8 mouse cellular contexts compared by ENCODE assay signal in the genomic region with DNA sequence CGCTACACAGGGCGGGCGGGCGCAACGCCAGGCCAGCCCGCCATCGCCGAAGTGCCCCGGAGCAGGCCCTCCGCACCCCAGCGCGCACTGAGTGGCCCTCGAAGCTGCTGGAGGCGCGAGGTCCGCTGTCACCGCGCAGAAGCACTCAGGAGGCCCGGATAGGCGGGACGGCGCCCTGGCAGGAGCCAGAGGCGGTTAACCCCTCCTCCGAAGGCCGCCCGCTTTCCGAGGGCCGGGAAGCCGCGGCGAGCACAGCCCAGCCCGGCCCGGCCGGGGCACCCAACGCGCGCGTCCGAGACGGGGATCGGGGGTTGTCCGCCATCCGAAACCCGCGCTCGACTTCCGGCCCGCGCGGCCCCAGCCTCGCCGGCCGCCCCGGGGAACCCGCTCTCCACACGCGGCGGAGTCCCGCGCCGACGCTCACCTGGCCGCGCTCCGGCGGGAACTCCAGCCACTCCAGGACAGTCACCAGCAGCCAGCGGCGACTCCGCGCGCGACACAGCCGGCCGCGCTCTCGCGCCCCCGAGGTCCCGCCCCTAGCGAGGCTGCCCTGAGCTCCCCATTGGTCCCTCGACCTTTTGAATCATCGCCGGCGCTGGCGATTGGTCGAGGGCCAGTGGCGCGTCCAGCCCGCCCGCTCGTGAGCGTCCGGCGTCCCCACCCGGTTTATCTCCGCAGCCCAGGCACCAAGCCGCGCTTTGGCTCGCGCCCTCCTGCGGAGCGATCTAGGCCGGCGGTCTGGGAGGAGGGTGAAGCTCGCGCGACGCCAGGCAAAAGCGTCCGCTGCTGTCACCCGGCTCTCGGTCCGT. TPM values are rescaled to one million over a fixed set of nuclear protein-coding genes. Genes with fewer than 3 reads are reported as not detected.
DNase-seq lines count a peak whose midpoint lies in the region; ATAC-seq lines count a peak whose summit lies in the region.

No protein-coding gene starts in this region.

- peak overlapping the region; percentile 88 for H3K4me2 ChIP-seq in intestine, embryonic 16.5 days (ENCODE audit: low read depth, low read length)

- WGBS in intestine, embryonic 16.5 days = under 1% methylated on average over 111 of the region's 113 CpGs
- under 1% methylated on average over 113 of the region's 113 CpGs for WGBS in midbrain, embryonic 10.5 days

- no peaks in the 10 kb centered on the region for H3K27me3 ChIP-seq in intestine, embryonic 16.5 days (replicated peaks; ENCODE audit: control insufficient read depth, insufficient read depth, low read length)
- peaks cover 12% of the 10 kb centered on the region; the same call in 1 of the 2 replicates for H3K27me3 ChIP-seq in midbrain, embryonic 10.5 days (ENCODE audit: low read depth, poor library complexity, severe bottlenecking)

- H3K36me3 ChIP-seq in intestine, embryonic 16.5 days (ENCODE audit: control insufficient read depth, insufficient read depth, low read length) = no peaks in the 10 kb centered on the region
- H3K36me3 ChIP-seq in midbrain, embryonic 10.5 days = peaks cover 17% of the 10 kb centered on the region

- H3K27ac ChIP-seq in intestine, embryonic 16.5 days (ENCODE audit: low read length) = peak overlapping the region; percentile 98
- peak overlapping the region; percentile 95 for H3K27ac ChIP-seq in midbrain, embryonic 10.5 days (replicated peaks)

- intact Hi-C loops in left cerebral cortex, postnatal 36 days (cut with DNase I) = no loop called here

- peak; percentile 99 for ATAC-seq in intestine, embryonic 16.5 days

- peak overlapping the region; percentile 87 for H3K4me3 ChIP-seq in intestine, embryonic 16.5 days (ENCODE audit: low read length)
- H3K4me3 ChIP-seq in midbrain, embryonic 10.5 days = peak overlapping the region; percentile 78

- peak overlapping the region; percentile 94 for H3K9ac ChIP-seq in intestine, embryonic 16.5 days (ENCODE audit: low read depth, low read length)

- peaks cover 22% of the 10 kb centered on the region for H3K4me1 ChIP-seq in intestine, embryonic 16.5 days (ENCODE audit: control insufficient read depth, insufficient read depth, low read length)
- peaks cover 45% of the 10 kb centered on the region for H3K4me1 ChIP-seq in midbrain, embryonic 10.5 days

- DNase-seq in adrenal gland, postnatal 10 days = peak; percentile 97
- DNase-seq in embryo, embryonic 9.5 days (ENCODE audit: extremely low spot score) = peak; percentile 94
- DNase-seq in gastrocnemius, postnatal 4 days (ENCODE audit: low spot score in 2 of 2) = peak; percentile 97
- peak; percentile 95 to 97 for DNase-seq in left cerebral cortex, postnatal 36 days (ENCODE audit: low spot score in 2 of 2)
- DNase-seq in midbrain, embryonic 10.5 days (ENCODE audit: low spot score) = peak; percentile 96
- peak; percentile 91 to 93 for DNase-seq in right cerebral cortex, postnatal 36 days (ENCODE audit: low spot score in 2 of 2)
- DNase-seq in urinary bladder, postnatal 4 days (ENCODE audit: low spot score in 2 of 2) = peak; percentile 97

- no peaks in the 10 kb centered on the region for H3K9me3 ChIP-seq in intestine, embryonic 16.5 days (ENCODE audit: control insufficient read depth, low read length)
- H3K9me3 ChIP-seq in midbrain, embryonic 10.5 days (replicated peaks) = no peaks in the 10 kb centered on the region

RNA-seq across cellular contexts. Expression of a gene that starts 0.8 kb away (rescaled TPM):
- 10 to 100 TPM; 35.9 to 36.6 TPM for total RNA-seq in adrenal gland, postnatal 10 days (2021)
- 10 to 100 TPM; 49.1 to 55.5 TPM for total RNA-seq in gastrocnemius, postnatal 4 days (2021)
- polyA plus RNA-seq in intestine, embryonic 16.5 days (2015; fragmentation: Nextera tagmentation; extraction: Ambion mirVana) = 123 and 130 TPM in 2 replicates
- total RNA-seq in left cerebral cortex, postnatal 36 days (2021) = 10 to 100 TPM; 10.7 to 11.9 TPM
- 216 and 218 TPM in 2 replicates for polyA plus RNA-seq in midbrain, embryonic 10.5 days (2016; fragmentation: Nextera tagmentation; extraction: Ambion mirVana)

Comparison
In these comparisons a context has a peak if more than half of its experiments do, and no peak if none do; other contexts are left out.
1. Peak in every context shown above with its lines: DNase-seq, ATAC-seq, H3K4me3 ChIP-seq and H3K27ac ChIP-seq.